Mouse (Mus musculus): ENCODE results near the gene Acot6. TPM values are rescaled to one million over a fixed set of nuclear protein-coding genes. Genes with fewer than 3 reads are reported as not detected.

Acot6 gene
- polyA plus RNA-seq, 1 experiment from 2014 or later = 8.4 TPM

DNA sequence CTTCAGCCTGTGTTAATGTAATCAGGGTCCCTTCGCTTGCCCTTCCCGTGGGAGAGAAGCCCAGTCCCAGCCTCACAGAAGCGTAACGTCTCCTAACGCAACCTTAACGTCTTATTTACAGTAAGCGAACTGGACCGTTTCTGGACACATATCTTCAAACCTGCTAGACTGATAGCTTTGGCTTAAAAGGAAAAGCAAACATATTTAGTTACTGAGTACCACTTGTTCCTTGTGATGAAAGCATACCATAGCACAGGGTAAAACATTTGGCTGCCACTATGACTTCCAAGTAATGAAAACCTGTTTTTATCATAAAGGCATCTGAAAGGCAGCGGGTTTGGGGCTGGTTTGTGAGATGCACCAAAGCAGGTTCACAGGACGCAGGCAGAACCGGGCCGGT lies 25.4 kb downstream of the Acot6 start:
- Histone ChIP-seq H3K27ac (ENCODE audit: low read depth, low read length) (no peak overlapping the region), H3K4me2 (replicated peaks; ENCODE audit: low read depth) (no peak overlapping the region), H3K36me3 (ENCODE audit: control insufficient read depth, insufficient read depth) (peaks cover 21% of the 10 kb centered on the region), H3K4me3 (ENCODE audit: low read depth, low read length) (no peak overlapping the region), H3K9me3 (ENCODE audit: control insufficient read depth) (no peaks in the 10 kb centered on the region), H3K9ac (ENCODE audit: low read depth, low read length) (no peak overlapping the region), H3K27me3 (replicated peaks; ENCODE audit: control insufficient read depth, insufficient read depth, low read length) (no peaks in the 10 kb centered on the region), H3K4me1 (replicated peaks; ENCODE audit: control insufficient read depth, insufficient read depth, low read length) (no peaks in the 10 kb centered on the region)
- 83% methylated on average over 12 of the region's 12 CpGs for WGBS
- no peak for TF ChIP-seq CTCF (IDR thresholded peaks at IDR 0.05; ENCODE audit: low read depth)
- ATAC-seq = no peak

DNA sequence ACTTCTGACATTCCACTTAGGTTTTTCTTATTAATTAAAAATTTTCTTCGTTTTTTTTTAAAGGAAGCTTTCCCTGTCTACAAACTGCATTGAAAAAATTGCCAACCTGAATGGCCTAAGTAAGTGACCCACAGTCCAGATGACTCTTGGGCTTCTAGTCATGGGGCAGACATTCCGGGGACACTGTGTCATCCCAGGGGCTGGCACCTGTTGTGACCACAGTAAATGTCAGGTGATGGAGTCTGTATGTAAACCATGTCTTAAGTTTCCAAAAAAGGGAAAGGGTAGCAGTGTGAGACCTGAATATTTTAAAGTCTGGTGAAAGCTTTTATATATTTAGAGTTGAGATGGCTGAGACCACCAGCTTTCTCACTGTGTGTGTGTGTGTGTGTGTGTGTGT lies 26.4 kb downstream of the Acot6 start:
- no peaks in the 10 kb centered on the region for H3K4me1 ChIP-seq (replicated peaks; ENCODE audit: control insufficient read depth, insufficient read depth, low read length)
- H3K4me3 ChIP-seq (ENCODE audit: low read depth, low read length) = no peak overlapping the region
- no peak overlapping the region for H3K9ac ChIP-seq (ENCODE audit: low read depth, low read length)
- no peak for ATAC-seq
- no peaks in the 10 kb centered on the region for H3K9me3 ChIP-seq (ENCODE audit: control insufficient read depth)
- no peak overlapping the region for H3K4me2 ChIP-seq (replicated peaks; ENCODE audit: low read depth)
- no peak for TF ChIP-seq CTCF (IDR thresholded peaks at IDR 0.05; ENCODE audit: low read depth)
- H3K27ac ChIP-seq (ENCODE audit: low read depth, low read length) = no peak overlapping the region
- peaks cover 21% of the 10 kb centered on the region for H3K36me3 ChIP-seq (ENCODE audit: control insufficient read depth, insufficient read depth)
- H3K27me3 ChIP-seq (replicated peaks; ENCODE audit: control insufficient read depth, insufficient read depth, low read length) = no peaks in the 10 kb centered on the region
- 84% methylated on average over 2 of the region's 2 CpGs for WGBS

DNA sequence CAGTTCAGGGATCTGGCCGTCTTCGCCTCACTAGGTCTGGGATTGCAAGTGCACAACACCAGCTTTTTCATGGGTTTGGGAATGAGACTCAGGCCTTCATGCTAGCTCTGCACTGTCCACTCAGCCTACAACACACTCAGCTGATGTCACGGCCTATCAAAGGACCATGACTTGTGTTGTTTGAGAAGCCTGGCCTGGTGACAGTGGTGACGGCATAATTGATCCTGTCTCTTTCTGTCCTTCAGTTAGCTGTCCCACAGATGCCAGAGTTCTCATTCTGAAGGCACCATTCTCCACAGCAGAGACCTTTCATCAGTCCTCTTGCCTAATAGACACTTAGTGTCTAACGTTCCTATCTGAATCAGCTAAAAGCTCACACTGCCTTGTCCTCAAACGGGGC lies 28.1 kb downstream of the Acot6 start:
- no peak for ATAC-seq
- no peak overlapping the region for H3K4me3 ChIP-seq (ENCODE audit: low read depth, low read length)
- H3K4me1 ChIP-seq (replicated peaks; ENCODE audit: control insufficient read depth, insufficient read depth, low read length) = no peaks in the 10 kb centered on the region
- no peak overlapping the region for H3K9ac ChIP-seq (ENCODE audit: low read depth, low read length)
- H3K27me3 ChIP-seq (replicated peaks; ENCODE audit: control insufficient read depth, insufficient read depth, low read length) = no peaks in the 10 kb centered on the region
- no peaks in the 10 kb centered on the region for H3K9me3 ChIP-seq (ENCODE audit: control insufficient read depth)
- TF ChIP-seq CTCF (IDR thresholded peaks at IDR 0.05; ENCODE audit: low read depth) = no peak
- WGBS = 86% methylated on average over 6 of the region's 6 CpGs
- H3K36me3 ChIP-seq (ENCODE audit: control insufficient read depth, insufficient read depth) = peaks cover 21% of the 10 kb centered on the region
- no peak overlapping the region for H3K27ac ChIP-seq (ENCODE audit: low read depth, low read length)
- H3K4me2 ChIP-seq (replicated peaks; ENCODE audit: low read depth) = no peak overlapping the region

DNA sequence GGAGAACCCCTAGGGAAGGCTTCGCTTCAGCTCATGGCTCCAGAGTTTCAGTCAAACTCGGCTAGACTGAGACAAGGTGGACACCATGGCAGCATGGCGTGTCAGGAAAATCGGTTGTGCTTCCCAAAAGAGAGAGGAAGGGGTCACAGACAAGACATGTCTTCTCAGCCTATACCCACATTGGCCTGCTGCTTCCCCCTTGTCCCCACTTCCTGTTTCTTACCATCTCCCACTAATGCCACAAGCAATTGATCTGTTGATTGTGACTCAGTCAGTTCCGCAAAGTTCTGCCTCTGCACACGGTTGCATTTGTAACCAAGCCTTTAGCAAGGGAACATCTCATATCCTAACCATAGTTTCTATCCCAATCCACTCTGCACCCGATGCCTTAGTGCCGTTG lies 29.5 kb downstream of the Acot6 start:
- no peak for TF ChIP-seq CTCF (IDR thresholded peaks at IDR 0.05; ENCODE audit: low read depth)
- no peak overlapping the region for H3K4me3 ChIP-seq (ENCODE audit: low read depth, low read length)
- H3K4me1 ChIP-seq (replicated peaks; ENCODE audit: control insufficient read depth, insufficient read depth, low read length) = no peaks in the 10 kb centered on the region
- H3K27me3 ChIP-seq (replicated peaks; ENCODE audit: control insufficient read depth, insufficient read depth, low read length) = no peaks in the 10 kb centered on the region
- no peaks in the 10 kb centered on the region for H3K9me3 ChIP-seq (ENCODE audit: control insufficient read depth)
- H3K27ac ChIP-seq (ENCODE audit: low read depth, low read length) = no peak overlapping the region
- 91% methylated on average over 8 of the region's 8 CpGs for WGBS
- ATAC-seq = no peak
- no peak overlapping the region for H3K4me2 ChIP-seq (replicated peaks; ENCODE audit: low read depth)
- H3K9ac ChIP-seq (ENCODE audit: low read depth, low read length) = no peak overlapping the region
- H3K36me3 ChIP-seq (ENCODE audit: control insufficient read depth, insufficient read depth) = peaks cover 19% of the 10 kb centered on the region

DNA sequence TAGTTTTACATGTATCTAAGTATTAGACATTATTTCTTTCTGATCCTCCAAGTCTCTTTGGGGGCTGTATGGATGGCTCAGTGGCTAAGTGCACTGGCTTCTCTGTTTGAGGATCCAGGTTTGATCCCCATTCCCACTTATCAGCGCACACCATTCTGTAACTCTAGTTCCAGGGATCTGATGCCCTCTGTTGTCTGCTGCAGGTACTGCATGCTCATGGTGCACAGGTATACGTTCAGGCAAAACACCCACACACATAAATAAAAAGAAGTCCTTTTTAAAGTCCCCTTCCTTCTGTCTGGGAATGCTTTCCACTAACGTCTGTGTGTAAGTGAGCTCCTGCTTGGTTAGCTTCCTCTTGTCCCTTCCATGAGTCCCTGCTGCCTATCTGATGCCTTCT lies 31.8 kb downstream of the Acot6 start:
- H3K27ac ChIP-seq (ENCODE audit: low read depth, low read length) = no peak overlapping the region
- H3K36me3 ChIP-seq (ENCODE audit: control insufficient read depth, insufficient read depth) = peaks cover 28% of the 10 kb centered on the region
- no peaks in the 10 kb centered on the region for H3K4me1 ChIP-seq (replicated peaks; ENCODE audit: control insufficient read depth, insufficient read depth, low read length)
- H3K4me3 ChIP-seq (ENCODE audit: low read depth, low read length) = no peak overlapping the region
- no peaks in the 10 kb centered on the region for H3K27me3 ChIP-seq (replicated peaks; ENCODE audit: control insufficient read depth, insufficient read depth, low read length)
- 71% methylated on average over 3 of the region's 3 CpGs for WGBS
- ATAC-seq = no peak
- no peaks in the 10 kb centered on the region for H3K9me3 ChIP-seq (ENCODE audit: control insufficient read depth)
- H3K9ac ChIP-seq (ENCODE audit: low read depth, low read length) = no peak overlapping the region
- H3K4me2 ChIP-seq (replicated peaks; ENCODE audit: low read depth) = no peak overlapping the region
- peak; percentile 79 for TF ChIP-seq CTCF (IDR thresholded peaks at IDR 0.05; ENCODE audit: low read depth)

DNA sequence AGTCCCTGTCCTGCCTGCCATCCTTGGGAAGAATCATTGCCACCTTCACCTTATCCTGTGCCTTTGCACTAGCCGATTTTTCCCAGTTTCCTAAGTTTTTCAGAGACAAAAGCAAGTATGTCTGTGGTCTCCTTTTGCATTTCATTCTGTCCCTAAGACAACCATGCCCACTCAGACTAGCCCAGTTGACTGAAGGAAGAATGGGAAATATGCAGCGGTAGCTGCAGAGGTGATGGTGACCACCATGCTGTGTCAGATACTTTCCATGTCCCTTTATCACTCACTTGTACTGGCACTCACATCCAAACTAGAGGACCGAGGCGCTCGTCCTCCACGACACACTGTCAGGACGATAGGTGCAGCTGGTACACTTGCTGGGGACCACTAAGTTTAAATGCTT lies 36.7 kb downstream of the Acot6 start:
- H3K9ac ChIP-seq (ENCODE audit: low read depth, low read length) = no peak overlapping the region
- no peak overlapping the region for H3K4me3 ChIP-seq (ENCODE audit: low read depth, low read length)
- no peaks in the 10 kb centered on the region for H3K27me3 ChIP-seq (replicated peaks; ENCODE audit: control insufficient read depth, insufficient read depth, low read length)
- 93% methylated on average over 7 of the region's 7 CpGs for WGBS
- TF ChIP-seq CTCF (IDR thresholded peaks at IDR 0.05; ENCODE audit: low read depth) = no peak
- no peak overlapping the region for H3K4me2 ChIP-seq (replicated peaks; ENCODE audit: low read depth)
- H3K4me1 ChIP-seq (replicated peaks; ENCODE audit: control insufficient read depth, insufficient read depth, low read length) = no peaks in the 10 kb centered on the region
- no peaks in the 10 kb centered on the region for H3K9me3 ChIP-seq (ENCODE audit: control insufficient read depth)
- H3K27ac ChIP-seq (ENCODE audit: low read depth, low read length) = no peak overlapping the region
- ATAC-seq = no peak
- H3K36me3 ChIP-seq (ENCODE audit: control insufficient read depth, insufficient read depth) = peaks cover 26% of the 10 kb centered on the region

DNA sequence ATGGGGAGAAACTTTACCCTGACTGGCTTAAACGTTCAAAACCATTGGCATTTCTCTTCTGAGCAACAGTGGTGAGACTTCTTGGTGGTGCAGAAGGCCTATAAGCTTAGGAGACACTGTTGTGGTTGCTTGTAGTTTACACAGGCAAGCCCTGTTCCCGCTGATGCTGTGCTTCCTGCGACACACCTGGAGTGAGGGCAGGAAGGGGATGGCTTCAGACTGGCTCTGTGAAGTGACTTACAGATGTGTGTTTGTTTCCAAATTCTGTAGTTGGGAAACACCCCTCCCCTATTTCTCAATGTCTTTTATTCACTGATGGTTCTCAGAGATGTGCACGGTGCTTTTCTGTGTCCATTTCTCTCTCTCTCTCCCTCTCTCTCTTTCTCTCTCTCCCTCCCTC lies 39.7 kb downstream of the Acot6 start:
- H3K27ac ChIP-seq (ENCODE audit: low read depth, low read length) = no peak overlapping the region
- no peak for TF ChIP-seq CTCF (IDR thresholded peaks at IDR 0.05; ENCODE audit: low read depth)
- H3K4me1 ChIP-seq (replicated peaks; ENCODE audit: control insufficient read depth, insufficient read depth, low read length) = no peaks in the 10 kb centered on the region
- H3K9ac ChIP-seq (ENCODE audit: low read depth, low read length) = no peak overlapping the region
- no peak for ATAC-seq
- no peaks in the 10 kb centered on the region for H3K27me3 ChIP-seq (replicated peaks; ENCODE audit: control insufficient read depth, insufficient read depth, low read length)
- H3K36me3 ChIP-seq (ENCODE audit: control insufficient read depth, insufficient read depth) = peaks cover 29% of the 10 kb centered on the region
- H3K4me2 ChIP-seq (replicated peaks; ENCODE audit: low read depth) = no peak overlapping the region
- 67% methylated on average over 4 of the region's 4 CpGs for WGBS
- no peak overlapping the region for H3K4me3 ChIP-seq (ENCODE audit: low read depth, low read length)
- H3K9me3 ChIP-seq (ENCODE audit: control insufficient read depth) = no peaks in the 10 kb centered on the region
